Comparison of ENCODE assay signal across 10 mouse cellular contexts in genomic region chr13:58547570-58547969, GRCm38 (mm10).
DNase-seq lines count a peak whose midpoint lies in the region; ATAC-seq lines count a peak whose summit lies in the region.
"Had no signal": no experiment of that assay in that cellular context is flagged by ENCODE, and none has a peak within 500 bp of the region (broad histone marks: within the 10 kb centered on the region; RNA-seq: fewer than 3 reads in every experiment).

No protein-coding gene starts in this region.

- no peak overlapping the region for H3K4me3 ChIP-seq in embryonic facial prominence, embryonic 10.5 days
- H3K4me3 ChIP-seq in hindbrain, embryonic 16.5 days (ENCODE audit: low read length): no peak overlapping the region
- H3K4me3 ChIP-seq in liver, embryonic 11.5 days (ENCODE audit: low read depth, low read length): no peak overlapping the region
- no peak overlapping the region for H3K4me3 ChIP-seq in heart, embryonic 10.5 days

- 40% methylated on average over 7 of the region's 7 CpGs for WGBS in embryonic facial prominence, embryonic 10.5 days
- 7% methylated on average over 7 of the region's 7 CpGs for WGBS in hindbrain, embryonic 16.5 days
- 58% methylated on average over 7 of the region's 7 CpGs for WGBS in liver, embryonic 11.5 days
- 59% methylated on average over 7 of the region's 7 CpGs for WGBS in heart, embryonic 10.5 days

- peak overlapping the region; percentile 33 for H3K4me2 ChIP-seq in hindbrain, embryonic 16.5 days (ENCODE audit: low read length)
- no peak overlapping the region for H3K4me2 ChIP-seq in liver, embryonic 11.5 days

- peak; percentile 86 for ATAC-seq in hindbrain, embryonic 16.5 days
- ATAC-seq in liver, embryonic 11.5 days (replicated peaks; ENCODE audit: low FRiP score): no peak
- ATAC-seq: liver, postnatal 0 days had no signal

- no peak overlapping the region for H3K27ac ChIP-seq in embryonic facial prominence, embryonic 10.5 days (replicated peaks)
- H3K27ac ChIP-seq in hindbrain, embryonic 16.5 days (ENCODE audit: low read depth, low read length): no peak overlapping the region
- no peak overlapping the region for H3K27ac ChIP-seq in liver, embryonic 11.5 days (ENCODE audit: low read depth, low read length)
- no peak overlapping the region for H3K27ac ChIP-seq in heart, embryonic 10.5 days

- no peaks in the 10 kb centered on the region for H3K9me3 ChIP-seq in embryonic facial prominence, embryonic 10.5 days
- no peaks in the 10 kb centered on the region for H3K9me3 ChIP-seq in hindbrain, embryonic 16.5 days (ENCODE audit: control insufficient read depth, low read length)
- no peaks in the 10 kb centered on the region for H3K9me3 ChIP-seq in liver, embryonic 11.5 days (ENCODE audit: control insufficient read depth, low read length)
- H3K9me3 ChIP-seq in heart, embryonic 10.5 days: no peaks in the 10 kb centered on the region

- peaks cover 31% of the 10 kb centered on the region for H3K4me1 ChIP-seq in embryonic facial prominence, embryonic 10.5 days
- peaks cover 24% of the 10 kb centered on the region for H3K4me1 ChIP-seq in hindbrain, embryonic 16.5 days (ENCODE audit: control insufficient read depth, insufficient read depth, low read depth, low read length)
- peaks cover 4% of the 10 kb centered on the region for H3K4me1 ChIP-seq in liver, embryonic 11.5 days (replicated peaks; ENCODE audit: control insufficient read depth, insufficient read depth, low read length)
- peaks cover 6% of the 10 kb centered on the region; the same call in 1 of the 2 replicates for H3K4me1 ChIP-seq in heart, embryonic 10.5 days

- H3K9ac ChIP-seq in hindbrain, embryonic 16.5 days (ENCODE audit: low read depth, low read length): no peak overlapping the region
- H3K9ac ChIP-seq in liver, embryonic 11.5 days (ENCODE audit: low read depth, low read length): no peak overlapping the region
- H3K9ac ChIP-seq: liver, postnatal 0 days had no signal

- no peaks in the 10 kb centered on the region for H3K36me3 ChIP-seq in embryonic facial prominence, embryonic 10.5 days (replicated peaks)
- no peaks in the 10 kb centered on the region for H3K36me3 ChIP-seq in hindbrain, embryonic 16.5 days (ENCODE audit: control insufficient read depth, insufficient read depth, low read length)
- H3K36me3 ChIP-seq in liver, embryonic 11.5 days (ENCODE audit: control insufficient read depth, insufficient read depth, low read length): no peaks in the 10 kb centered on the region
- no peaks in the 10 kb centered on the region for H3K36me3 ChIP-seq in heart, embryonic 10.5 days

- H3K27me3 ChIP-seq in embryonic facial prominence, embryonic 10.5 days (replicated peaks; ENCODE audit: low read depth, poor library complexity, severe bottlenecking): no peaks in the 10 kb centered on the region
- H3K27me3 ChIP-seq in hindbrain, embryonic 16.5 days (replicated peaks; ENCODE audit: control insufficient read depth, insufficient read depth, low read length): no peaks in the 10 kb centered on the region
- H3K27me3 ChIP-seq in liver, embryonic 11.5 days (replicated peaks; ENCODE audit: control insufficient read depth, insufficient read depth, low read length): no peaks in the 10 kb centered on the region; the same call in 1 of the 2 replicates
- no peaks in the 10 kb centered on the region for H3K27me3 ChIP-seq in heart, embryonic 10.5 days (ENCODE audit: insufficient read depth, poor library complexity, severe bottlenecking)

- peak; percentile 31 to 34 for DNase-seq in layer of hippocampus, adult 8-10 months (ENCODE audit: low spot score in 2 of 2)
- DNase-seq in layer of hippocampus, postnatal 36 days: no peak
- peak; percentile 21 for DNase-seq in embryonic facial prominence, embryonic 10.5 days (ENCODE audit: low spot score)
- DNase-seq in retina, embryonic 14.5 days (ENCODE audit: low spot score): peak; percentile 69
- no peak for DNase-seq in liver, embryonic 11.5 days (ENCODE audit: low spot score)
- DNase-seq in heart, embryonic 10.5 days (ENCODE audit: low spot score): no peak
- DNase-seq in heart, postnatal 4 days: no peak
- DNase-seq: kidney, adult 18-20 months; liver, postnatal 0 days had no signal

Comparison
In these comparisons a context has a peak if more than half of its experiments do, and no peak if none do; other contexts are left out.
1. DNase-seq: peak in layer of hippocampus, adult 8-10 months (2 of 2), embryonic facial prominence, embryonic 10.5 days (single experiment) and retina, embryonic 14.5 days (single experiment); none in layer of hippocampus, postnatal 36 days (0 of 2), liver, embryonic 11.5 days (single experiment), heart, embryonic 10.5 days (single experiment) and heart, postnatal 4 days (single experiment).